Mouse (Mus musculus): Measurements from ENCODE around the gene Cables2. TPM values are rescaled to one million over a fixed set of nuclear protein-coding genes. Genes with fewer than 3 reads are reported as not detected.
A peak's percentile ranks its signal among the peaks of the same experiment; 100 is the strongest.

Cables2 gene
- 1.3 and 1.7 TPM in 2 replicates for polyA plus RNA-seq (2015; fragmentation: Nextera tagmentation; extraction: Ambion mirVana)

GRCm38 (mm10) chr2:180273394-180274244 is at the start of gene Cables2:
TSS of gene Cables2 (minus strand) at chr2:180273496.
- Histone ChIP-seq H3K36me3 (ENCODE audit: control insufficient read depth, insufficient read depth) (no peaks in the 10 kb centered on the region), H3K4me1 (ENCODE audit: control insufficient read depth, low read depth, low read length) (peaks cover 37% of the 10 kb centered on the region), H3K9me3 (replicated peaks; ENCODE audit: control insufficient read depth, low read length) (no peaks in the 10 kb centered on the region), H3K9ac (ENCODE audit: low read depth, low read length) (peak within 1 kb of the TSS; percentile 82), H3K27me3 (ENCODE audit: control insufficient read depth, insufficient read depth, low read depth, low read length) (no peaks in the 10 kb centered on the region), H3K4me3 (ENCODE audit: low read depth, low read length) (peak within 1 kb of the TSS; percentile 78), H3K27ac (ENCODE audit: low read length) (peak within 1 kb of the TSS; percentile 31; the same call in 1 of the 2 replicates), H3K4me2 (ENCODE audit: low read depth, low read length) (peak within 1 kb of the TSS; percentile 96)
- 4% methylated on average over 68 of the region's 68 CpGs for WGBS (ENCODE audit: insufficient replicate concordance)
- peak; percentile 94 for ATAC-seq (ENCODE audit: low read depth)

- no peaks in the 10 kb centered on the region for H3K9me3 ChIP-seq (replicated peaks; ENCODE audit: control insufficient read depth, low read length)
- H3K4me1 ChIP-seq (ENCODE audit: control insufficient read depth, low read depth, low read length), result no peaks in the 10 kb centered on the region
- no peaks in the 10 kb centered on the region for H3K27me3 ChIP-seq (ENCODE audit: control insufficient read depth, insufficient read depth, low read depth, low read length)
- 51% methylated on average over 14 of the region's 14 CpGs for WGBS (ENCODE audit: insufficient replicate concordance)
- H3K9ac ChIP-seq (ENCODE audit: low read depth, low read length), result no peak overlapping the region
- no peak overlapping the region for H3K4me3 ChIP-seq (ENCODE audit: low read depth, low read length)
- no peaks in the 10 kb centered on the region for H3K36me3 ChIP-seq (ENCODE audit: control insufficient read depth, insufficient read depth)
- no peak overlapping the region for H3K27ac ChIP-seq (ENCODE audit: low read length)
- no peak for ATAC-seq (ENCODE audit: low read depth)
- H3K4me2 ChIP-seq (ENCODE audit: low read depth, low read length), result no peak overlapping the region
These were observed 49.5 kb upstream of the Cables2 start for GRCm38 (mm10) chr2:180322674-180323355.

DNA sequence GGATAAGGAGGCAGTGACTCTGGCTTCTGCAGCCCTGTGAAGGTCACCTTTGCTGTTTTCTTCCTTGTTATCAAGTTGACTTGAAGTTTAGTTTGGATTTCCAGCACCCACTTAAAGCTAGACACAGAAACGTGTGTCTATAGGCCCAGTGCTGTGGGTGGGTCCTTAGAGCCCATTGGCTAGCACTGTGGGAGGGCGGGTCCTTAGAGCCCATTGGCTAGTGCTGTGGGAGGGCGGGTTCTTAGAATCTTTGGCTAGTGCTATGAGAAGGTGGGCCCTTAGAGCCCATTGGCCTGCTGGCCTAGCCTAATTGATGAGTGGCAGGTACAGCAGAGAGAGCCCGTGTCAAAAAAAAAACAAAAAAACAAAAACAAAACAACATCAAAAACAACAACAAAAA is 46.9 kb upstream of the Cables2 start:
- Histone ChIP-seq H3K36me3 (ENCODE audit: control insufficient read depth, insufficient read depth) (no peaks in the 10 kb centered on the region), H3K27ac (ENCODE audit: low read length) (no peak overlapping the region), H3K27me3 (ENCODE audit: control insufficient read depth, insufficient read depth, low read depth, low read length) (no peaks in the 10 kb centered on the region), H3K4me3 (ENCODE audit: low read depth, low read length) (no peak overlapping the region), H3K9ac (ENCODE audit: low read depth, low read length) (no peak overlapping the region), H3K9me3 (replicated peaks; ENCODE audit: control insufficient read depth, low read length) (no peaks in the 10 kb centered on the region), H3K4me1 (ENCODE audit: control insufficient read depth, low read depth, low read length) (no peaks in the 10 kb centered on the region), H3K4me2 (ENCODE audit: low read depth, low read length) (no peak overlapping the region)
- no peak for ATAC-seq (ENCODE audit: low read depth)
- WGBS (ENCODE audit: insufficient replicate concordance), result 51% methylated on average over 4 of the region's 4 CpGs

- 67% methylated on average over 7 of the region's 7 CpGs for WGBS (ENCODE audit: insufficient replicate concordance)
- Histone ChIP-seq H3K4me2 (ENCODE audit: low read depth, low read length) (no peak overlapping the region), H3K9me3 (replicated peaks; ENCODE audit: control insufficient read depth, low read length) (no peaks in the 10 kb centered on the region)
These were observed 44.3 kb upstream of the Cables2 start for GRCm38 (mm10) chr2:180317591-180317990.

DNA sequence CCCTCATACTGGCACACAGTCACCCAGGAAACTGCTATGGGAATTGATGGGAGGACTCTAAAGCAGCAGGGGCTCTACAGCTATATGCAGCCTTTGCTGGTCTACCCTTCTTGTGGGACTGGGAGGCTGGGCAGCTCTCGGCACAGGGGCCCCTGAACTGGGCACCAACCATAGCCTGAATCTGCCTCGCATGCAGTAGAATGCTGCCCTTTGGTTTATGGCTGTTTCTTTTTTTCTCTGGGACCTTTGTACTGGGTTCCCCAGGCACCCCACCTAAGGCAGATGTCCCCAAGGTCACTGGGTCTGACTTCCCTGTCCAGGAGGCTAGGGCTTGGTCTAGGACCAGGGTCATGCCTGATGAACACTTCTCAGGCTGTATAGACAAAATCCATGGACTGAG is 41.0 kb upstream of the Cables2 start:
- H3K4me1 ChIP-seq (ENCODE audit: control insufficient read depth, low read depth, low read length), result no peaks in the 10 kb centered on the region; the same call in 1 of the 2 replicates
- ATAC-seq (ENCODE audit: low read depth), result no peak
- no peak overlapping the region for H3K4me3 ChIP-seq (ENCODE audit: low read depth, low read length)
- H3K27ac ChIP-seq (ENCODE audit: low read length), result no peak overlapping the region
- no peak overlapping the region for H3K9ac ChIP-seq (ENCODE audit: low read depth, low read length)
- no peaks in the 10 kb centered on the region for H3K9me3 ChIP-seq (replicated peaks; ENCODE audit: control insufficient read depth, low read length)
- H3K27me3 ChIP-seq (ENCODE audit: control insufficient read depth, insufficient read depth, low read depth, low read length), result no peaks in the 10 kb centered on the region
- WGBS (ENCODE audit: insufficient replicate concordance), result 37% methylated on average over 2 of the region's 2 CpGs
- no peak overlapping the region for H3K4me2 ChIP-seq (ENCODE audit: low read depth, low read length)
- no peaks in the 10 kb centered on the region for H3K36me3 ChIP-seq (ENCODE audit: control insufficient read depth, insufficient read depth)

More at GRCm38 (mm10) chr2:180317591-180317990, 44.3 kb upstream of the Cables2 start:
- H3K4me3 ChIP-seq (ENCODE audit: low read depth, low read length), result no peak overlapping the region
- H3K27ac ChIP-seq (ENCODE audit: low read length), result no peak overlapping the region
- H3K36me3 ChIP-seq (ENCODE audit: control insufficient read depth, insufficient read depth), result no peaks in the 10 kb centered on the region
- H3K9ac ChIP-seq (ENCODE audit: low read depth, low read length), result no peak overlapping the region
- H3K4me1 ChIP-seq (ENCODE audit: control insufficient read depth, low read depth, low read length), result no peaks in the 10 kb centered on the region
- H3K27me3 ChIP-seq (ENCODE audit: control insufficient read depth, insufficient read depth, low read depth, low read length), result no peaks in the 10 kb centered on the region
- ATAC-seq (ENCODE audit: low read depth), result no peak

DNA sequence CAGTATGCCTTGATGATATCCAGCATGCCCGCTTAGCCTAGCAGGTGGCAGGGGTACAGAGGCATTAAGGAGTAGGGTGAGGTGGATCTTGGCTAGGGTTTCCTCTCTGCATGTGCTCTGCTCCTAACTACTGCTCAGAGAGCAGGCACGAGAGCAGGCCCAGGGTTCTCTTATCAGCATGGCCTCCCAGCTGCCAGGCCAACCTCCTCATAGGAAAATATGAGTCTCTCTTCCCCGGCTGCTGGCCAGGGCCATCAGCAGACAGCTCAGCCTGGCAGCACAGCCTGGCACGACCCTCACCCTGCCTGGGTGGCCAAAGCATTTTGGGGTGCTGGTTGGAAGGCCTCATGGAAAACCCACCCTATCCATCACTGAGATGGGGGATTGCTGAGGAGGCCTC is 37.9 kb upstream of the Cables2 start:
- H3K9me3 ChIP-seq (replicated peaks; ENCODE audit: control insufficient read depth, low read length), result no peaks in the 10 kb centered on the region
- no peak overlapping the region for H3K4me3 ChIP-seq (ENCODE audit: low read depth, low read length)
- no peaks in the 10 kb centered on the region for H3K36me3 ChIP-seq (ENCODE audit: control insufficient read depth, insufficient read depth)
- 35% methylated on average over 4 of the region's 4 CpGs for WGBS (ENCODE audit: insufficient replicate concordance)
- no peak overlapping the region for H3K4me2 ChIP-seq (ENCODE audit: low read depth, low read length)
- no peak overlapping the region for H3K9ac ChIP-seq (ENCODE audit: low read depth, low read length)
- ATAC-seq (ENCODE audit: low read depth), result no peak
- no peaks in the 10 kb centered on the region for H3K27me3 ChIP-seq (ENCODE audit: control insufficient read depth, insufficient read depth, low read depth, low read length)
- no peaks in the 10 kb centered on the region; the same call in 1 of the 2 replicates for H3K4me1 ChIP-seq (ENCODE audit: control insufficient read depth, low read depth, low read length)
- no peak overlapping the region for H3K27ac ChIP-seq (ENCODE audit: low read length)

DNA sequence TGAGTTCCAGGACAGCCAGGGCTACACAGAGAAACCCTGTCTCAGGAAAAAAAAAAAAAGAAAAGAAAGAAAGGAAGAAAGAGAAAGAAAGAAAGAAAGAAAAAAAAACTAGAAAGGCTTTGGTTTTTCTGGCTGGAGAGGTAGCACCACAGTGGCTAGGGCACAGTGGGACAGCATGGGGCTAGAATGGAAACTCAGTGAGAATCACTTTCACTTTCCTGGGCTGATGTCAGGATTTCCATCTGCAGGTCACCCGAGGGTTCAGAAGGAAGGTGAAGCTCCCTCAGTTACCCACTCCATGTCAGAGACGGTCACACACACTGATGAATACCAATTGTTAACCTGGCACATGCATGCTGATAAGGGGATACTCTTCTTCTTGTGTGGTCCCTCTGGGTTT is 34.4 kb upstream of the Cables2 start:
- Histone ChIP-seq H3K4me1 (ENCODE audit: control insufficient read depth, low read depth, low read length) (no peaks in the 10 kb centered on the region; the same call in 1 of the 2 replicates), H3K4me3 (ENCODE audit: low read depth, low read length) (no peak overlapping the region), H3K36me3 (ENCODE audit: control insufficient read depth, insufficient read depth) (no peaks in the 10 kb centered on the region), H3K4me2 (ENCODE audit: low read depth, low read length) (no peak overlapping the region), H3K27me3 (ENCODE audit: control insufficient read depth, insufficient read depth, low read depth, low read length) (no peaks in the 10 kb centered on the region), H3K9me3 (replicated peaks; ENCODE audit: control insufficient read depth, low read length) (no peaks in the 10 kb centered on the region), H3K27ac (ENCODE audit: low read length) (no peak overlapping the region), H3K9ac (ENCODE audit: low read depth, low read length) (no peak overlapping the region)
- 35% methylated on average over 2 of the region's 2 CpGs for WGBS (ENCODE audit: insufficient replicate concordance)
- ATAC-seq (ENCODE audit: low read depth), result no peak

DNA sequence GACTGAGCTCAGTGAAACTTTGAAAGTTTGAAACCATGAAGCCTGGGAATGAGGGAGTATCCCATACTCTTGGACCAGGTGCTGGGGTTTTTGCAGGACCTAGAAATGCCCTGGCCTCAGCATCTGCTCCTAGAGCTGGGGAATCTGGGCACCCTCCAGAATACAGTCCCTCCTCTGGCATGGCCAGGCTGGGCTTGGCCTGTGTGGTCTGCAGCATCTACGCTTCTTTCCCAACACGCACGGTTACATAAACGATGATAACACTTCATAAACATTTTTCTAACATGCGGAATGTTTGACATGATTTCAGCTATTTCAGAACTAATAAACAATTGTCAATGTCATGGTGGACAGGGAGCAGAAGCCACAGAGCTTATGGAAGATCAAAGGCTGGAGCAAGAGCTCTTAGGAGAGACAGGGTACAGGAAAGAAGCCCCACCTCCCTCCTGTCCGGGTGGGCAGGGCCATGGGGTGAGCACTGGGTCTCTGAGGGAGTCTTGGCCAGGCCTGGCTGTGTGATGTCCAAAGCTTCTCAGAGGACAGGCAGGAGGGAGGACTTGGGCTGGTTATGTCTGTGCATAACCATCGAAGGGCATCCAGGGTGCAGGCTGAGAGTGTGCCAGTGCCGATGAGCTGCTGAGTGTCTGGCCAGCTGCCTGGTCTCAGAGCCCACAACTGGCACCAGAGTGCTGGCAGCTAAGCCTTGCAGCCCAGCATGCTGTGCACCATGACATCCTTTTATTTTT is 33.3 kb upstream of the Cables2 start:
- no peak for ATAC-seq (ENCODE audit: low read depth)
- Histone ChIP-seq H3K27me3 (ENCODE audit: control insufficient read depth, insufficient read depth, low read depth, low read length) (no peaks in the 10 kb centered on the region), H3K9ac (ENCODE audit: low read depth, low read length) (no peak overlapping the region), H3K4me2 (ENCODE audit: low read depth, low read length) (no peak overlapping the region), H3K4me1 (ENCODE audit: control insufficient read depth, low read depth, low read length) (no peaks in the 10 kb centered on the region; the same call in 1 of the 2 replicates), H3K4me3 (ENCODE audit: low read depth, low read length) (no peak overlapping the region), H3K36me3 (ENCODE audit: control insufficient read depth, insufficient read depth) (no peaks in the 10 kb centered on the region), H3K9me3 (replicated peaks; ENCODE audit: control insufficient read depth, low read length) (no peaks in the 10 kb centered on the region), H3K27ac (ENCODE audit: low read length) (no peak overlapping the region)
- 70% methylated on average over 8 of the region's 8 CpGs for WGBS (ENCODE audit: insufficient replicate concordance)
